Mouse (Mus musculus) layer of hippocampus, adult 11-12 months (tissue): ENCODE data around the gene Apol7a.

Experiments
- DNase-seq: peaks from one replicate; pipeline ENCODE4 v3.0.0; 2022; ENCODE audit warnings: low spot score

Apol7a gene

DNA sequence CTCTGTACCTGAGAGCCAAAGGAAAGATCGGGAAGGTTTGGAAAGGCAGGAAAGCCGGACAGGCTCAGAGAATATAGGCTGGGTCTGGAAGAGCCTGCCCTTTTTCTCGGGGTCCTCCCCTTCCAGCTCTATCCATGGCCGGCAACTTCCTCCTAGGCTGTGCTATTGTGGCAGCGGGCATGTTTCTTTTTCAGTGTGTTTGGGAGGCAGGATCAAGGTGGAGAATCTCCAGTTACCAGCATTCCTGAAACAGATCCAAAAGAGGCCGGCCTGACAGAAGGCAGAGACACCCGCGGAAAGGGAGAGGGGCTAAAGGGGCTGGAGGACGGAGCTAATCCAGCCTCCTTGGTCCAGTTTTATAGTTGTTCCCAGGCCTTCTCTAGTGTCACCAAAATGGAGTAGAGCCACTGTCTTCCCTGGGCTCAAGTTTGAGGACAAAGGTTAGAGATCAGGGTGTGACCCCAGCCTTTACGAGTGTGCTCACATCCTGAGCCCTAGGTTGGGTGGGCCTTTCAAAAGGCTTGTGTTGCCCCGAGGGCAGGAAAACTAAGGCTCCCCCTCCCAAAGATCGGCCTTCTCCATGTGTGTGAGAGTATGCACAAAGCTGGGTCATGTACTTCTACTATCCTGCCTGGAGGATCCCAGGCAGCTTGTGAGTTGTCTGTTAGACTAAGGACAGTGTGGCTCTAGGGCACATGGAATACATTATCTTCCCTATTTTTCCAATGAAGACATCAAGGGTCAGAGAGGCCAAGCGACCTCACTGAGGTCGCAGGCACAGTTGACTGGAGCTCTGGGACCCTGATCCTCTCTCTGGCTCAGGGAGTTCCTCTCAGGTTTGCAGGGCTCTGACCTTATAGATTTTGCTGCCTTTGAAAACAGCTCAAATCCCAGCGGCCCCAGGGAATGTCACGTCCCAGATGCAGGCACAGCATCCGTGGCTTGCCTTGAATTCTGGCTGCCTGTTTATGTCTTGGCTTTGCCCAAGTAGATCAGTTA lies 54.5 kb downstream of the Apol7a start:
- no peak for DNase-seq

DNA sequence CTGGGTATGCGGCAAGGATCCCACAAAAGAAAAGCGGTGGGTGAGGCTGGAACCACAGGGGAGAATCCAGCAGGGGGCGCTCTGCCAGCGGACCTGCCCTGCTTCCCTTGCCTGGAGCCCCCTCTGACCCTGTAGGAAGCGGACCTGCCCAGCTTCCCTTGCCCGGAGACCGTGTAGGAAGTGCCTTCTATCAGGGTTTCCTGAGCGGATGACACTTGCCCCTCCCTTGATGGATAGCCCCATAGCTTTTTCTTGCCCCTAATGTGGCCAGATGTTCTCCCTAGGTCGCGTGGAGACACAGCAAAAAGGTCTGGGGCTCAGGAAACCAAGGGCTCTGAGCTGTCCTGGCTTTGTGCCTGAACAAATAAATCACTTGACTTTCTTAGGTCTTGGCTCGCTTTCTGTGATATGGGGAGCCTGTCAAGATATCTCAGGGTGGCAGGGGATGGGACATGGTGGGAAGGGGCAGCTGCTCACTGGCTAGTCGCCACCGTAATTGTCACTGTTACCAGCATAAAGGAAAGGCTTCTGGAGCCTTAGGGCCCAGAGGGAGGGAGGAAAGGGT lies 55.3 kb downstream of the Apol7a start:
- peak; percentile 70 for DNase-seq

DNA sequence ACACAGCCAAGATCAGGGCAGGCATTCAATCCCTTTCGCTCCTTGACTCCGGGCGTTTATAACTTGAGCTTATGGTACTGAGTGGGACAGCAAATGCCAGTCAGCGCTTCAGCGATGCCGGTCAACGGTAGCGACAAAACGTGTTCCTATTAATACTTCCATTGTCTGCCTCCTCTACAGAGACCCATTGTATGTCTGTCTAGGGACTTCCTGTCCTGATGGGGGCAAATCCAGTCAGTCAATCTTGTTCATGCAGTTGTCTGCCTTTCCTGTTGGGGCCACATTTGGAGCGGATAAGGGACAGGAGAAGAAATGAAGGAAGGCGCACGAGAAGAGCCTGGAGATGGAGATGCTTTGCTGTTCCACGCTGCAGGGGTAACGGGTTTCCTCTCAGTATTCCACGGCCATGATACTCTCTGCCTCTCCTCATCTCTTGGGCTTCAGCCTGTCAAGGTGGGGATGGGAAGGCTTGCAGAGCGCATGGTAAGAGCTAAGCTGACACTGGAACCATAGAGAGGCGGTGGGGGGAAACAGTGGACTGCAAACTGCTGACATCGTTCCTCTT lies 55.9 kb downstream of the Apol7a start:
- DNase-seq = no peak

DNA sequence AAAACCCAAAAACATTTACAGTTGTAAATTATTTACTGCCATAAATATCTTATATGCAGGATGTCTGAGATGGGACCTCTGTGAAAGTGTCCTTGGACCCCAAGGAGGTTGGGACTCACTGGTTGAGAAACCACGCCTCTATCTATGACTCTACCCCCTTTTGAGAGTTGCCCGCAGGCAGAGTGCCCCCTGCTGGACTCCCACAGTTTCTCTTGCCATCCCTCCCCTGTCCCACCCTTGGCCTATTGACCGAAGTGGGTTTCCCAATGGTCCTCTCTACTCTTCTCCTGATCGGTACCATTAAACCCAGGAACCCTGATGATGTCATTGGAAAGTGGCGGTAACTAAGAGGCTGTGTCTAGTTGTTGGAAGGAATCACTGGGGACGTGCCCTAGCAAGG lies 56.9 kb downstream of the Apol7a start:
- DNase-seq = no peak

DNA sequence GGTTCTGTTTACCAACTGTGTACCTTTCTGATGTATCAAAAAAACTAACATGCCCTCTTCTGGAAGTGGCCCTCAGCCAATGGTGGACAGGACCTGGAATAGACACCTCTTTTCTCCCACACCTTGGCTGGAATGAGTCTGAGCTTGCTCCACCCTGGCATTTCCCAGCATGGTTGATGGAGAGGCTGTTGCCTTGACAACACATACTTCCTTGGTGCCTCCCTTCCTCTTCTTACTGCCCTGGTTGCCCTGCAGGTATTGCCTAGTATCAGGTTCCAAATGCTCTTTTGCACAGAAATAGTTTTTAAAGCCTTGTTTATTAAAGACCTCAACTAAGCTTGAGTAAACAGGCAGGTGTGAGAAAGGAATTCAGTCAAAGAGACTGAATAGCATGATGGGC lies 58.3 kb downstream of the Apol7a start:
- DNase-seq = no peak

DNA sequence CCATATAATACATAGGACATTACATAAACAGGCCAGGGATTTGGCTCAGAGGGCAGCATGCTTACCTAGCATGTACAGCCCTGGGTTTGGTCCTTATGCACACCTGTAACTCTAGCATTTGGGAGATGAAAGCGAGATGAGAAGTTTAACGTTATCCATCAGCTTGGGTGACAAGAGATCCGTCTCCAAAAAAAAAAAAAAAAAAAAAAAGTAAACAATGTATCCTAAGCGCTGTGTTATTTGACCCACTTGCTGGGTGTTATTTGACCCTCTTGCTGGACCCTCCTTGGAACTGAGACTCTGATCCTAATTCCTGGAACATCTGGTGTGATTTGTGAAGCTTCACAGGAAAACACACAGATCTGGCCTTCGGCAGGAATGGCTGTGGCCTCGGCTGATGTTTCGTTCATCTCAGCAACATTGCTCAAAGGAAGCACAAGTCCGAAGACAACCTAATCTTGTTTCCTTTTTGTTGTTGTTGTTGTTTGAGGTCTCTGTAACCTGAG lies 59.9 kb downstream of the Apol7a start:
- DNase-seq = no peak

DNA sequence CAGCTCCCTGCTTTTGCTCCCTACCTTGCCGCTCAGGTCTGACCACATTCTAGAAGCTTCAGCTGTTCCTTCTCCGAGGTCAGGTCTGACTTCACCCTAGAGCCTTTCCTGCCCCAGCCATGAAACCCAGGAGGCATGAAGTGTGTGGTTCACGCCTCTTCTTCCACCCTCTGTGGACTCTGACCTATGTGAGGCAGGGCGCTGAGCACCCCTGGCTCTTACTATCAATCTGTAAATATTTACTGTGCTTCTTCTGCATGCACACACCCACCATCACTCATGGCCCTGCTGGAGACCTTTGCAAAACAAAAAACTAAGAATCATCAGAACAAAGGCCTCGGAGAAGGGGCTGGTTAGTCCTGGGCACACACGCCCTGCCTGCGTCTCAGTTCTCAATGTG lies 60.5 kb downstream of the Apol7a start:
- DNase-seq = no peak
